Mouse (Mus musculus) adrenal gland, postnatal 14 days (tissue): ENCODE results near the gene Hal. TPM values are rescaled to one million over a fixed set of nuclear protein-coding genes. Genes with fewer than 3 reads are reported as not detected.

Source experiments
- DNase-seq: peaks from one replicate; pipeline ENCODE4 v3.0.0; 2021; ENCODE audit warnings: mixed read lengths
- total RNA-seq: library from RNA; stranded (reverse); gene quantifications from 2 replicates; pipeline ENCODE4 v1.2.3, GENCODE M21; 2021

Hal gene
- total RNA-seq, 1 experiment from 2014 or later: 18.0 TPM

- DNase-seq: no peak
These were observed 78.5 kb downstream of the Hal start for GRCm38 (mm10) chr10:93567066-93567465.

GRCm38 (mm10) chr10:93567841-93568566 lies 79.4 kb downstream of the Hal start:
- DNase-seq: no peak

- DNase-seq: no peak
These were observed 80.1 kb downstream of the Hal start for GRCm38 (mm10) chr10:93568671-93569070.

Other genes starting within 250 kb of the Hal start
- gene Elk3, start 177.6 kb upstream of the Hal start, total RNA-seq: 50.4 and 58.0 TPM in 2 replicates
- 61.4 and 62.6 TPM in 2 replicates for gene Lta4h, start 35.4 kb upstream of the Hal start, total RNA-seq
- gene Amdhd1, start 51.3 kb downstream of the Hal start, total RNA-seq: 0.75 and 11.8 TPM in 2 replicates
- gene Ccdc38, start 51.9 kb downstream of the Hal start, total RNA-seq: not detected in 2 replicates
- 18.2 and 23.6 TPM in 2 replicates for gene Snrpf, start 100.9 kb downstream of the Hal start, total RNA-seq
- gene Ntn4, start 151.9 kb downstream of the Hal start, total RNA-seq: 11.8 and 12.1 TPM in 2 replicates